Mouse (Mus musculus): ENCODE results near the gene Egflam.

Gene Egflam

GRCm38 (mm10) chr15:7290003-7290402, 108.2 kb downstream of the Egflam start:
- DNase-seq: no peak

- no peak for DNase-seq
These were observed 108.7 kb downstream of the Egflam start for GRCm38 (mm10) chr15:7289516-7289915.

- no peak for DNase-seq
These were observed 109.3 kb downstream of the Egflam start for GRCm38 (mm10) chr15:7288841-7289424.

GRCm38 (mm10) chr15:7287911-7288310, 110.3 kb downstream of the Egflam start:
- no peak for DNase-seq

- no peak for DNase-seq
These were observed 116.6 kb downstream of the Egflam start for GRCm38 (mm10) chr15:7281579-7281978.

- peak; percentile 84 for DNase-seq
These were observed 134.4 kb downstream of the Egflam start for GRCm38 (mm10) chr15:7263822-7264221.

- no peak for DNase-seq
These were observed 134.9 kb downstream of the Egflam start for GRCm38 (mm10) chr15:7263339-7263738.

- DNase-seq: no peak
These were observed 136.8 kb downstream of the Egflam start for GRCm38 (mm10) chr15:7261371-7261770.

- no peak for DNase-seq
These were observed 141.6 kb downstream of the Egflam start for GRCm38 (mm10) chr15:7256577-7256976.

- no peak for DNase-seq
These were observed 144.9 kb downstream of the Egflam start for GRCm38 (mm10) chr15:7253326-7253725.

- no peak for DNase-seq
These were observed 146.0 kb downstream of the Egflam start for GRCm38 (mm10) chr15:7252106-7252636.

GRCm38 (mm10) chr15:7251042-7251441, 147.2 kb downstream of the Egflam start:
- DNase-seq: no peak

GRCm38 (mm10) chr15:7249216-7249615, 149.0 kb downstream of the Egflam start:
- DNase-seq: no peak

GRCm38 (mm10) chr15:7247321-7247720, 150.9 kb downstream of the Egflam start:
- DNase-seq: no peak

- no peak for DNase-seq
These were observed 155.9 kb downstream of the Egflam start for GRCm38 (mm10) chr15:7242161-7242850.

GRCm38 (mm10) chr15:7240950-7241349, 157.2 kb downstream of the Egflam start:
- DNase-seq: no peak

GRCm38 (mm10) chr15:7239904-7240303, 158.3 kb downstream of the Egflam start:
- no peak for DNase-seq

- DNase-seq: no peak
These were observed 164.7 kb downstream of the Egflam start for GRCm38 (mm10) chr15:7233393-7234090.

GRCm38 (mm10) chr15:7226225-7226624, 172.0 kb downstream of the Egflam start:
- peak; percentile 80 for DNase-seq

GRCm38 (mm10) chr15:7224151-7224775, 173.9 kb downstream of the Egflam start:
- DNase-seq: no peak

- no peak for DNase-seq
These were observed 175.4 kb downstream of the Egflam start for GRCm38 (mm10) chr15:7222809-7223208.

- no peak for DNase-seq
These were observed 181.0 kb downstream of the Egflam start for GRCm38 (mm10) chr15:7217273-7217598.

GRCm38 (mm10) chr15:7216581-7217272, 181.5 kb downstream of the Egflam start:
- DNase-seq: no peak

Measured in kidney, adult 18-20 months (tissue).